Mouse (Mus musculus) myocyte (in vitro differentiated cells): ENCODE measurements around the gene Cdc123.

Experiments
- CEBPB ChIP-seq: IDR thresholded peaks from 2 replicates; pipeline ENCODE4 v1.6.1; 2011; ENCODE audit warnings: mild to moderate bottlenecking, moderate library complexity; ENCODE audit not compliant: poor library complexity, insufficient read depth, severe bottlenecking
- E2F4 ChIP-seq: IDR thresholded peaks from one replicate; pipeline ENCODE4 v1.6.1; 2011; ENCODE audit warnings: mild to moderate bottlenecking, control low read depth, moderate library complexity; ENCODE audit not compliant: insufficient read depth
- MAX ChIP-seq: IDR thresholded peaks from one replicate; pipeline ENCODE4 v1.6.1; 2011; ENCODE audit warnings: low read depth, mild to moderate bottlenecking, control low read depth
- MYOD1 ChIP-seq, 3 experiments: IDR thresholded peaks; one replicate each; pipeline ENCODE4 v1.6.1; 2011; ENCODE audit warnings: control low read depth in 2 of 3, low read depth in 2 of 3, mild to moderate bottlenecking in 2 of 3, moderate library complexity in 1 of 3; ENCODE audit not compliant: insufficient read length in 2 of 3, control insufficient read depth in 1 of 3
- MYOG ChIP-seq, 3 experiments: IDR thresholded peaks; one replicate each; pipeline ENCODE4 v1.6.1; 2011; ENCODE audit warnings: control low read depth in 2 of 3, low read depth in 2 of 3, mild to moderate bottlenecking in 2 of 3; ENCODE audit not compliant: insufficient read length in 2 of 3, control insufficient read depth in 1 of 3, insufficient read depth in 1 of 3
- POLR2A ChIP-seq: IDR thresholded peaks from one replicate; pipeline ENCODE4 v1.6.1; 2011; ENCODE audit warnings: low read depth, mild to moderate bottlenecking, control low read depth, moderate library complexity; ENCODE audit not compliant: insufficient read length
- POLR2AphosphoS2 ChIP-seq: IDR thresholded peaks from one replicate; pipeline ENCODE4 v1.6.1; 2011; ENCODE audit warnings: low read depth, control low read depth; ENCODE audit not compliant: insufficient read length
- REST ChIP-seq: IDR thresholded peaks from one replicate; pipeline ENCODE4 v1.6.1; 2011; ENCODE audit warnings: mild to moderate bottlenecking, control low read depth, moderate library complexity; ENCODE audit not compliant: insufficient read depth, insufficient read length
- TCF3 ChIP-seq: IDR thresholded peaks from one replicate; pipeline ENCODE4 v1.6.1; 2011; ENCODE audit warnings: low read depth, control low read depth; ENCODE audit not compliant: insufficient read length
- USF1 ChIP-seq: IDR thresholded peaks from one replicate; pipeline ENCODE4 v1.6.1; 2011; ENCODE audit warnings: low read depth, mild to moderate bottlenecking, control low read depth, moderate library complexity

DNA sequence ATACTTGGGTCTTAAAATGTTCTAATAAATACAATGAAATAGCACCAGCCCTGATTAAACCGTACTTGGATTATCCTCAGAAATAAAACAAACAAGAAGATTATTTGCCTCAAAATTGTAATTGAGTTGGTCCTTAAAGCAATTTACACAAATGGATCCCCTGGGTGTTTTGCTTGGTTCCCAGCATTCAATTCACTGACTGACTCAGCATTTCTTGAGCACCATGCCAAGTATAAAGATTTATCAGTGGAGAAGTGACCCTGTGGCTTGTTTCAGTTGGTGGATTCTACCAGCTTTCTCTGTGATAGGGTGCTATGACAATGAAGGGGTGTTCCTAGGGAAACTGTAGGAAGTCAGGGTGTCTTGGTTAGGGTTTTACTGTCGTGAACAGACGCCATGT is 94.1 kb downstream of the Cdc123 start:
- no peak for TF ChIP-seq POLR2A
- no peak for TF ChIP-seq USF1
- no peak for TF ChIP-seq MYOD1 (IDR thresholded peaks at IDR 0.05; ENCODE audit: control insufficient read depth in 1 of 3, insufficient read length in 2 of 3, low read depth in 2 of 3)
- TF ChIP-seq CEBPB, result no peak
- TF ChIP-seq E2F4, result no peak
- no peak for TF ChIP-seq POLR2AphosphoS2
- TF ChIP-seq TCF3, result no peak
- TF ChIP-seq MAX, result no peak
- TF ChIP-seq MYOG (IDR thresholded peaks at IDR 0.05; ENCODE audit: control insufficient read depth in 1 of 3, insufficient read depth in 1 of 3, insufficient read length in 2 of 3, low read depth in 2 of 3), result no peak
- TF ChIP-seq REST, result no peak
